Mouse (Mus musculus) MEL (cell line): Measurements from ENCODE around the gene Lamb3.

Source experiments
- CHD2 ChIP-seq: IDR thresholded peaks from 2 replicates; pipeline ENCODE4 v1.6.1; 2011; ENCODE audit warnings: low read length, improper control_type of control experiment
- CTCF ChIP-seq, 3 experiments: IDR thresholded peaks in 2 of 3; conservative IDR thresholded peaks in 1 of 3; 2 replicates each; pipeline ENCODE4 v1.5.1; 2011 to 2012; ENCODE audit warnings: low read length in 3 of 3, low read depth in 2 of 3, mild to moderate bottlenecking in 2 of 3, improper control_type of control experiment in 1 of 3, inconsistent platforms in 1 of 3, mixed read lengths in 1 of 3, moderate library complexity in 1 of 3; ENCODE audit not compliant: control insufficient read depth in 1 of 3, insufficient read depth in 1 of 3, poor library complexity in 1 of 3, severe bottlenecking in 1 of 3
- ELF1 ChIP-seq: IDR thresholded peaks from 2 replicates; pipeline ENCODE4 v1.6.1; 2014; ENCODE audit warnings: low read depth, mild to moderate bottlenecking, inconsistent platforms, low read length, improper control_type of control experiment, moderate library complexity
- EP300 ChIP-seq, 2 experiments: IDR thresholded peaks; 2 replicates each; pipeline ENCODE4 v1.6.1; 2011; ENCODE audit warnings: improper control_type of control experiment in 2 of 2, low read length in 2 of 2, low read depth in 1 of 2, mild to moderate bottlenecking in 1 of 2
- GATA1 ChIP-seq: IDR thresholded peaks from 2 replicates; pipeline ENCODE4 v1.6.1; 2011; ENCODE audit warnings: low read depth, low read length, improper control_type of control experiment
- HCFC1 ChIP-seq: IDR thresholded peaks from 2 replicates; pipeline ENCODE4 v1.6.1; 2012; ENCODE audit warnings: low read depth, mild to moderate bottlenecking, inconsistent platforms, low read length, improper control_type of control experiment, moderate library complexity
- MAX ChIP-seq: IDR thresholded peaks from 2 replicates; pipeline ENCODE4 v1.6.1; 2011; ENCODE audit warnings: low read length, improper control_type of control experiment
- MAZ ChIP-seq: IDR thresholded peaks from 2 replicates; pipeline ENCODE4 v1.6.1; 2012; ENCODE audit warnings: low read depth, mild to moderate bottlenecking, inconsistent platforms, low read length, improper control_type of control experiment
- NELFE ChIP-seq: IDR thresholded peaks from 2 replicates; pipeline ENCODE4 v1.6.1; 2011; ENCODE audit warnings: low read depth, low read length, improper control_type of control experiment
- POLR2A ChIP-seq, 2 experiments: IDR thresholded peaks; 2 replicates each; pipeline ENCODE4 v1.6.1; 2011 to 2012; ENCODE audit warnings: low read length in 2 of 2, mild to moderate bottlenecking in 2 of 2, control low read depth in 1 of 2, improper control_type of control experiment in 1 of 2, low read depth in 1 of 2, moderate library complexity in 1 of 2; ENCODE audit not compliant: control insufficient read depth in 1 of 2, insufficient read depth in 1 of 2, poor library complexity in 1 of 2
- RCOR1 ChIP-seq: IDR thresholded peaks from 2 replicates; pipeline ENCODE4 v1.6.1; 2012; ENCODE audit warnings: low read depth, mild to moderate bottlenecking, inconsistent platforms, low read length, improper control_type of control experiment
- TAL1 ChIP-seq: IDR thresholded peaks from 2 replicates; pipeline ENCODE4 v1.6.1; 2012; ENCODE audit warnings: mild to moderate bottlenecking, inconsistent platforms, low read length, moderate library complexity, mixed read lengths
- TCF12 ChIP-seq: IDR thresholded peaks from 2 replicates; pipeline ENCODE4 v1.6.1; 2014; ENCODE audit warnings: low read depth, mild to moderate bottlenecking, inconsistent platforms, low read length, improper control_type of control experiment, moderate library complexity
- ZNF384 ChIP-seq: IDR thresholded peaks from 2 replicates; pipeline ENCODE4 v1.6.1; 2012; ENCODE audit warnings: low read depth, mild to moderate bottlenecking, inconsistent platforms, low read length, improper control_type of control experiment

DNA sequence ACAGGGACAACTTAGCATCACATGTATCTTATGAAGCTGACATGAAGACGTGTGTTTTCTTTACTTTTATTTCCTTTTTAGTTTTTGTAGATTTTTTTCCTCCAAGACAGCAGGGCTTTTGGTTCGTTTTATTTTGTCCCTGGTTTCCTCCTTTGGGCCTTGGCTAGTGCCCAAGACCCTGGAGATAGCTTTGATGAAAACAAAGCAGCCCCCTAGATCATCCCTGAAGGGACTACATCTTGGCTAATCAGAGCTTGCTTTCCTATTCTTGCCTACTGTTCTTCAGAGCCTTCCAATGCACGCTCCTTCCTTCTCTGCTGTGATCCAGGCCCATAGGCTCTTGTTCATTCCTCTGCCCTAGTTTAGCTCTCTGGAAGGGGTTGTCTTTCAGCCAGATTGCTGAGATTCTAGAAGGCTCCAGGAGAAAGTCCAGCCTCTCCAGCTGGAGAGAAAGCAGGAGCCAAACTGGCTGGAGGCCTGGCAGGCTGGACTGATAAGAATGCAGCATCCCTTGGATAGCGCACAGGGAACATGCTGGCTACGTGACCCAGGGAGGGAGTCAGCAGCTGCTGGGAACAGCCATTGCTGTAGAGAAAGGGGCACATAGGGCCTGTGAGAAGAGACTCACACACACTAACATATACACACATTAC lies 108.3 kb downstream of the Lamb3 start:
- TF ChIP-seq MAX (no peak), CTCF (IDR thresholded peaks at IDR 0.05 in 2 of 3, conservative IDR thresholded peaks at IDR 0.05 in 1 of 3; ENCODE audit: control insufficient read depth in 1 of 3, insufficient read depth in 1 of 3, low read depth in 2 of 3, low read length in 3 of 3, poor library complexity in 1 of 3, severe bottlenecking in 1 of 3) (no peak), ELF1 (no peak), TCF12 (no peak), CHD2 (no peak), TAL1 (no peak), EP300 (IDR thresholded peaks at IDR 0.05; ENCODE audit: low read depth in 1 of 2, low read length in 2 of 2) (no peak), GATA1 (no peak), HCFC1 (no peak), RCOR1 (no peak), POLR2A (IDR thresholded peaks at IDR 0.05; ENCODE audit: control insufficient read depth in 1 of 2, insufficient read depth in 1 of 2, low read depth in 1 of 2, low read length in 2 of 2, poor library complexity in 1 of 2) (no peak), MAZ (no peak), NELFE (no peak), ZNF384 (no peak)
